In the genomic region with DNA sequence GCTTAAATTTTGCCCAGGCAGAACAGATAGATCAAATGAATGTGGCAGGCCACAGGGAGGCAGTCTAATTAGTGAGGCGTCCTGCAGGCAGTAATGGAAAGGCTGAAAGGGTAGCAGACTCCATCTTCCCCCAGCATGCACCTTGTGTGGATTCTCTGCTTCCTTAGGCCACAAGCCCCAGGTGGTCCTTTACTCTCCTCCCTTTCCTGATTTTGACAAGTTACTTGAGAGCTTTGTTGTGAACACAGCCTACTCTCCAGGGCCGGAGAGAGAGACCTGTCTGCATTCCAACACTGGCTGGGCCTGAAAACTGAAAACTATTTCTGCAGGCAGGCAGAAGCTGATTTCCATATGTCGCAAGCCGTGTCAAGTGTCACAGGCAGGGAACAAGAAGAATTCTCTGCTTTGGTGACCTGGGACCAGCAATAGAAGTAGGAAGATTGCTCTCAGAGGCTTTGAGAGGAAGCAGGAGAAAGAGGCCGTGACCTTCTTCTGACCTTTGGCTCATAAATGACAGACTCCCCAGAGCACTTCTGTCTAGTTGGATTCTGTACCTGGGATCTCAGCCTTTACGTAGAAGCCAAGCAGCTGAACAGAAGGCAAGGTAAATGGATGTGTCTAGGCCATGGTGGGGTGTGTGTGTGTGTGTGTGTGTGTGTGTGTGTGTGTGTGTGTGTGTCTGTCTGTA, we compare ENCODE assay signal across 11 mouse cellular contexts.
DNase-seq lines count a peak whose midpoint lies in the region; ATAC-seq and TF ChIP-seq lines count a peak whose summit lies in the region.
"Had no signal": no experiment of that assay in that cellular context is flagged by ENCODE, and none has a peak within 500 bp of the region (broad histone marks: within the 10 kb centered on the region; RNA-seq: fewer than 3 reads in every experiment).

No protein-coding gene starts in this region.

- no peak overlapping the region for H3K4me2 ChIP-seq in stomach, embryonic 14.5 days (replicated peaks; ENCODE audit: low read depth, low read length)
- H3K4me2 ChIP-seq: heart, embryonic 15.5 days; limb, embryonic 15.5 days had no signal

- ATAC-seq in stomach, embryonic 14.5 days (ENCODE audit: insufficient number of reproducible peaks, insufficient read depth, low FRiP score, low read depth): 0 out of 2 replicates have a peak, but pooled peaks have one; percentile 46

- H3K27ac ChIP-seq in layer of hippocampus, adult 2 months: no peak overlapping the region
- H3K27ac ChIP-seq in stomach, embryonic 14.5 days (ENCODE audit: low read length): no peak overlapping the region
- H3K27ac ChIP-seq: heart, embryonic 15.5 days; limb, embryonic 15.5 days had no signal

- H3K9me3 ChIP-seq in stomach, embryonic 14.5 days (ENCODE audit: control insufficient read depth, low read depth, low read length): no peaks in the 10 kb centered on the region
- H3K9me3 ChIP-seq: heart, embryonic 15.5 days; limb, embryonic 15.5 days had no signal

- peak; percentile 21 for DNase-seq in adrenal gland, postnatal 14 days
- DNase-seq in adrenal gland, postnatal 4 days (ENCODE audit: low spot score in 2 of 2): no peak
- DNase-seq in layer of hippocampus, adult 2 months (ENCODE audit: low spot score in 2 of 2): no peak
- no peak for DNase-seq in layer of hippocampus, adult 9-10 months (ENCODE audit: low spot score)
- peak; percentile 47 for DNase-seq in hindlimb bud, embryonic 11.5 days (ENCODE audit: extremely low spot score, low read depth, low spot score)
- DNase-seq in spleen, postnatal 10 days (ENCODE audit: low spot score in 2 of 2): no peak
- no peak for DNase-seq in thymus, postnatal 0 days (ENCODE audit: low spot score)
- DNase-seq: cerebellum, postnatal 36 days had no signal

- no peaks in the 10 kb centered on the region for H3K27me3 ChIP-seq in stomach, embryonic 14.5 days (ENCODE audit: control insufficient read depth, insufficient read depth, low read length)
- H3K27me3 ChIP-seq: heart, embryonic 15.5 days; limb, embryonic 15.5 days had no signal

- H3K4me3 ChIP-seq in layer of hippocampus, adult 2 months: no peak overlapping the region
- H3K4me3 ChIP-seq in stomach, embryonic 14.5 days (ENCODE audit: low read depth, low read length): no peak overlapping the region
- H3K4me3 ChIP-seq: heart, embryonic 15.5 days; limb, embryonic 15.5 days had no signal

- 0 out of 2 replicates have a peak, but pooled peaks cover 2% of the 10 kb centered on the region for H3K4me1 ChIP-seq in stomach, embryonic 14.5 days (ENCODE audit: control insufficient read depth, insufficient read depth, low read length)

- 29% methylated on average over 6 of the region's 6 CpGs for WGBS in stomach, embryonic 14.5 days

- H3K36me3 ChIP-seq in stomach, embryonic 14.5 days (ENCODE audit: control insufficient read depth, insufficient read depth, low read length): no peaks in the 10 kb centered on the region
- H3K36me3 ChIP-seq: heart, embryonic 15.5 days; limb, embryonic 15.5 days had no signal

- H3K9ac ChIP-seq in stomach, embryonic 14.5 days (replicated peaks; ENCODE audit: low read depth, low read length): no peak overlapping the region
- H3K9ac ChIP-seq: heart, embryonic 15.5 days; limb, embryonic 15.5 days had no signal

- peak; percentile 31 for TF ChIP-seq CTCF in layer of hippocampus, adult 2 months (conservative IDR thresholded peaks at IDR 0.05)

Comparison
In these comparisons a context has a peak if more than half of its experiments do, and no peak if none do; other contexts are left out.
1. DNase-seq: peak in adrenal gland, postnatal 14 days (single experiment) and hindlimb bud, embryonic 11.5 days (single experiment); none in adrenal gland, postnatal 4 days (0 of 2), layer of hippocampus, adult 2 months (0 of 2), layer of hippocampus, adult 9-10 months (single experiment), spleen, postnatal 10 days (0 of 2) and thymus, postnatal 0 days (single experiment).